Mouse (Mus musculus) adrenal gland (tissue): ENCODE results near the gene Nat8f6.
"Not testable (repeated sequence)": the region's sequence is repeated elsewhere in the genome, so short reads cannot be mapped to it uniquely, and the experiment has no call there.

Experiments used
- intact Hi-C: fragments of 180-260 bp; cut with DNase I; formaldehyde crosslinking; loops from one replicate; pipeline ENCODE4 v1.15.1; 2025

The Nat8f6 gene

GRCm38 (mm10) chr6:85836827-85837226, 16.1 kb upstream of the Nat8f6 start:
- intact Hi-C loops, result not testable (repeated sequence)

- intact Hi-C loops, result not testable (repeated sequence)
Measured at GRCm38 (mm10) chr6:85836098-85836497, 15.3 kb upstream of the Nat8f6 start.

- intact Hi-C loops, result not testable (repeated sequence)
Measured at GRCm38 (mm10) chr6:85835104-85835503, 14.3 kb upstream of the Nat8f6 start.

- intact Hi-C loops, result loop anchor here (5.0 kb wide), 2 partner anchors 63 to 173 kb away; no protein-coding TSS in a partner anchor
Measured at GRCm38 (mm10) chr6:85834504-85835100, 13.8 kb upstream of the Nat8f6 start.

GRCm38 (mm10) chr6:85831796-85832321, 11.1 kb upstream of the Nat8f6 start, which contains the start of gene Nat8:
Nat8 (minus strand) TSS chr6:85832082.
- intact Hi-C loops, result loop anchor here (5.0 kb wide), 2 partner anchors 65 to 175 kb away; no protein-coding TSS in a partner anchor

GRCm38 (mm10) chr6:85829462-85829861, 8.7 kb upstream of the Nat8f6 start:
- intact Hi-C loops, result no loop called here

GRCm38 (mm10) chr6:85825886-85826285, 5.1 kb upstream of the Nat8f6 start:
- intact Hi-C loops, result no loop called here

GRCm38 (mm10) chr6:85823382-85824090, 2.8 kb upstream of the Nat8f6 start:
- intact Hi-C loops, result no loop called here

GRCm38 (mm10) chr6:85822286-85822685, 1.5 kb upstream of the Nat8f6 start:
- intact Hi-C loops, result no loop called here

- intact Hi-C loops, result no loop called here
Measured at GRCm38 (mm10) chr6:85818338-85818737, 2.4 kb downstream of the Nat8f6 start.

GRCm38 (mm10) chr6:85813339-85813738, 7.4 kb downstream of the Nat8f6 start:
- intact Hi-C loops, result no loop called here

GRCm38 (mm10) chr6:85810942-85811537, 9.7 kb downstream of the Nat8f6 start:
- intact Hi-C loops, result not testable (repeated sequence)

- intact Hi-C loops, result not testable (repeated sequence)
Measured at GRCm38 (mm10) chr6:85810514-85810913, 10.2 kb downstream of the Nat8f6 start.

- intact Hi-C loops, result not testable (repeated sequence)
Measured at GRCm38 (mm10) chr6:85809784-85810183, 11.0 kb downstream of the Nat8f6 start.

GRCm38 (mm10) chr6:85803180-85803579, 17.6 kb downstream of the Nat8f6 start:
- intact Hi-C loops, result not testable (repeated sequence)

- intact Hi-C loops, result loop anchor here (10.0 kb wide), 1 partner anchor 239 kb away; no protein-coding TSS in a partner anchor
Measured at GRCm38 (mm10) chr6:85765532-85765931, 55.2 kb downstream of the Nat8f6 start, which contains the start of gene Nat8f3. Nat8f3 (minus strand) TSS chr6:85765754.

- intact Hi-C loops, result loop anchor here (10.0 kb wide), 1 partner anchor 241 kb away; no protein-coding TSS in a partner anchor
Measured at GRCm38 (mm10) chr6:85763127-85764070, 57.4 kb downstream of the Nat8f6 start.

- intact Hi-C loops, result loop anchor here (10.0 kb wide), 1 partner anchor 242 kb away; no protein-coding TSS in a partner anchor
Measured at GRCm38 (mm10) chr6:85762678-85763077, 58.1 kb downstream of the Nat8f6 start.
